Mouse (Mus musculus) cerebellum, adult 11 months (tissue): ENCODE results near the gene Zc3h7b.
"Not testable (repeated sequence)": the region's sequence is repeated elsewhere in the genome, so short reads cannot be mapped to it uniquely, and the experiment has no call there.

Source experiments
- DNase-seq: peaks from one replicate; pipeline ENCODE4 v3.0.0; 2022

Zc3h7b gene

GRCm38 (mm10) chr15:81739924-81740323 lies 4.9 kb upstream of the Zc3h7b start:
- no peak for DNase-seq

- not testable (repeated sequence) for DNase-seq
Observed at GRCm38 (mm10) chr15:81742368-81742767, 2.5 kb upstream of the Zc3h7b start.

- DNase-seq: peak; percentile 38
Observed at GRCm38 (mm10) chr15:81745601-81746114, 801 bp downstream of the Zc3h7b start.

GRCm38 (mm10) chr15:81749742-81750141 lies 4.9 kb downstream of the Zc3h7b start:
- DNase-seq: peak; percentile 49

GRCm38 (mm10) chr15:81753669-81754068 lies 8.8 kb downstream of the Zc3h7b start:
- no peak for DNase-seq

GRCm38 (mm10) chr15:81758701-81759100 lies 13.8 kb downstream of the Zc3h7b start:
- peak; percentile 48 for DNase-seq

GRCm38 (mm10) chr15:81759542-81759941 lies 14.7 kb downstream of the Zc3h7b start:
- DNase-seq: no peak

GRCm38 (mm10) chr15:81760361-81761079 lies 15.7 kb downstream of the Zc3h7b start:
- no peak for DNase-seq

GRCm38 (mm10) chr15:81761381-81761780 lies 16.5 kb downstream of the Zc3h7b start:
- DNase-seq: no peak

- DNase-seq: no peak
Observed at GRCm38 (mm10) chr15:81761959-81762358, 17.1 kb downstream of the Zc3h7b start.

- DNase-seq: no peak
Observed at GRCm38 (mm10) chr15:81764573-81764972, 19.7 kb downstream of the Zc3h7b start.

- no peak for DNase-seq
Observed at GRCm38 (mm10) chr15:81765651-81766050, 20.8 kb downstream of the Zc3h7b start.

GRCm38 (mm10) chr15:81766439-81766838 lies 21.6 kb downstream of the Zc3h7b start:
- DNase-seq: no peak

GRCm38 (mm10) chr15:81769037-81769436 lies 24.2 kb downstream of the Zc3h7b start:
- no peak for DNase-seq

GRCm38 (mm10) chr15:81772431-81773120 lies 27.7 kb downstream of the Zc3h7b start:
- DNase-seq: no peak

GRCm38 (mm10) chr15:81774505-81775171 lies 29.8 kb downstream of the Zc3h7b start:
- DNase-seq: no peak

- DNase-seq: no peak
Observed at GRCm38 (mm10) chr15:81776631-81777422, 32.0 kb downstream of the Zc3h7b start.

- DNase-seq: peak; percentile 51
Observed at GRCm38 (mm10) chr15:81781816-81782215, 37.0 kb downstream of the Zc3h7b start.

- peak; percentile 45 for DNase-seq
Observed at GRCm38 (mm10) chr15:81784762-81785161, 39.9 kb downstream of the Zc3h7b start.

- DNase-seq: peak; percentile 39
Observed at GRCm38 (mm10) chr15:81785701-81786100, 40.8 kb downstream of the Zc3h7b start.

GRCm38 (mm10) chr15:81787525-81787924 lies 42.7 kb downstream of the Zc3h7b start:
- no peak for DNase-seq

GRCm38 (mm10) chr15:81792444-81792843 lies 47.6 kb downstream of the Zc3h7b start:
- no peak for DNase-seq

- DNase-seq: no peak
Observed at GRCm38 (mm10) chr15:81796228-81796627, 51.4 kb downstream of the Zc3h7b start.
